Mouse (Mus musculus) heart, embryonic 14.5 days (tissue): ENCODE data around the gene Fam90a1b. TPM values are rescaled to one million over a fixed set of nuclear protein-coding genes. Genes with fewer than 3 reads are reported as not detected.
"Not testable (repeated sequence)": the region's sequence is repeated elsewhere in the genome, so short reads cannot be mapped to it uniquely, and the experiment has no call there.

Source experiments
- ATAC-seq: fragments of 200-750 bp; cut with Nextera tagmentation; 2 replicates; pipeline ENCODE4 v1.8.0; 2017; ENCODE audit warnings: low read depth, moderate TSS enrichment; ENCODE audit not compliant: insufficient number of reproducible peaks, insufficient read depth, low FRiP score
- H3K27ac ChIP-seq, 2 experiments: fragments of 200-500 bp in 1 of 2; fragments of 300-500 bp in 1 of 2; sonication (generic) in 1 of 2; replicated peaks in 1 of 2; 2 replicates each; pipeline ENCODE4 v1.5.1; 2012 to 2014; ENCODE audit warnings: low read depth in 2 of 2, low read length in 2 of 2, control low read depth in 1 of 2, mild to moderate bottlenecking in 1 of 2, mixed read lengths in 1 of 2; ENCODE audit not compliant: control insufficient read depth in 1 of 2, insufficient read depth in 1 of 2
- H3K27me3 ChIP-seq: fragments of 300-500 bp; sonication (generic); 2 replicates; pipeline ENCODE4 v1.6.1; 2014; ENCODE audit warnings: mild to moderate bottlenecking, low read length, control low read depth; ENCODE audit not compliant: control insufficient read depth, insufficient read depth
- H3K36me3 ChIP-seq: fragments of 300-500 bp; sonication (generic); 2 replicates; pipeline ENCODE4 v1.6.1; 2014; ENCODE audit warnings: mild to moderate bottlenecking, control low read depth, low read length, mixed read lengths; ENCODE audit not compliant: control insufficient read depth, insufficient read depth
- H3K4me1 ChIP-seq, 2 experiments: fragments of 200-500 bp in 1 of 2; fragments of 300-500 bp in 1 of 2; sonication (generic) in 1 of 2; 2 replicates each; pipeline ENCODE4 v1.6.1; 2012 to 2014; ENCODE audit warnings: low read length in 2 of 2, control low read depth in 1 of 2, mixed read lengths in 1 of 2; ENCODE audit not compliant: control insufficient read depth in 2 of 2, insufficient read depth in 2 of 2
- H3K4me2 ChIP-seq: fragments of 300-500 bp; sonication (generic); 2 replicates; pipeline ENCODE4 v1.6.1; 2014; ENCODE audit warnings: mild to moderate bottlenecking, low read length
- H3K4me3 ChIP-seq, 2 experiments: fragments of 200-500 bp in 1 of 2; fragments of 300-500 bp in 1 of 2; sonication (generic) in 1 of 2; 2 replicates each; pipeline ENCODE4 v1.5.1; 2012 to 2014; ENCODE audit warnings: low read length in 2 of 2, mild to moderate bottlenecking in 2 of 2, control low read depth in 1 of 2, low read depth in 1 of 2, moderate library complexity in 1 of 2; ENCODE audit not compliant: control insufficient read depth in 1 of 2, insufficient read depth in 1 of 2
- H3K9ac ChIP-seq: fragments of 300-500 bp; sonication (generic); 2 replicates; pipeline ENCODE4 v1.6.1; 2014; ENCODE audit warnings: mild to moderate bottlenecking, low read length
- H3K9me3 ChIP-seq: fragments of 300-500 bp; sonication (generic); 2 replicates; pipeline ENCODE4 v1.6.1; 2016; ENCODE audit warnings: low read length, control low read depth; ENCODE audit not compliant: control insufficient read depth
- WGBS: fragments of 180-500 bp; shearing (Covaris S2); extraction: QIAGEN DNeasy Blood & Tissue Kit; methylation state at CpG from one replicate; pipeline ENCODE4 v1.1.7; 2014; 5-methylcytosine and 5-hydroxymethylcytosine counted together
- polyA plus RNA-seq: library from polyadenylated mRNA; unstranded; fragments of >200 nt; fragmentation: Nextera tagmentation; extraction: Ambion mirVana; gene quantifications from 2 replicates; pipeline ENCODE4 v1.2.1, GENCODE M21; 2014

Gene Fam90a1b
- polyA plus RNA-seq = not detected in 2 replicates

GRCm38 (mm10) chrX:94366670-94367241 lies at the start of gene Fam90a1b, which contains the start of gene Apoo:
TSS of gene Fam90a1b (minus strand) at chrX:94366777.
TSS of gene Apoo (plus strand) at chrX:94367117.
- peak within 1 kb of the TSS; percentile 61 to 89 for H3K4me3 ChIP-seq
- H3K4me1 ChIP-seq = no peaks in the 10 kb centered on the region; a peak in 1 of 4 replicates
- peak within 1 kb of the TSS; percentile 83 for H3K9ac ChIP-seq
- H3K9me3 ChIP-seq = no peaks in the 10 kb centered on the region
- H3K36me3 ChIP-seq = no peaks in the 10 kb centered on the region
- peaks cover 39% of the 10 kb centered on the region for H3K27me3 ChIP-seq
- ATAC-seq = peak; percentile 99
- H3K4me2 ChIP-seq = peak within 1 kb of the TSS; percentile 62
- H3K27ac ChIP-seq = peak within 1 kb of the TSS; percentile 84 to 86
- WGBS = 21% methylated on average over 46 of the region's 46 CpGs

GRCm38 (mm10) chrX:94408975-94409374 lies 42.4 kb upstream of the Fam90a1b start:
- Histone ChIP-seq H3K9me3 (no peaks in the 10 kb centered on the region), H3K36me3 (no peaks in the 10 kb centered on the region), H3K4me1 (no peaks in the 10 kb centered on the region), H3K4me2 (no peak overlapping the region), H3K9ac (no peak overlapping the region), H3K27ac (no peak overlapping the region), H3K27me3 (peaks cover 4% of the 10 kb centered on the region; the same call in 1 of the 2 replicates), H3K4me3 (no peak overlapping the region)
- ATAC-seq = no peak
- whole genome bisulfite sequencing = 53% methylated on average over 3 of the region's 3 CpGs

GRCm38 (mm10) chrX:94378734-94379133 lies 12.2 kb upstream of the Fam90a1b start:
- 73% methylated on average over 5 of the region's 5 CpGs for WGBS
- H3K27ac ChIP-seq = no peak overlapping the region
- ATAC-seq = no peak
- no peak overlapping the region for H3K4me3 ChIP-seq
- no peaks in the 10 kb centered on the region for H3K9me3 ChIP-seq
- no peak overlapping the region for H3K9ac ChIP-seq
- peaks cover 26% of the 10 kb centered on the region for H3K36me3 ChIP-seq
- no peaks in the 10 kb centered on the region for H3K4me1 ChIP-seq
- H3K27me3 ChIP-seq = no peaks in the 10 kb centered on the region
- H3K4me2 ChIP-seq = no peak overlapping the region

- Histone ChIP-seq H3K27me3 (peaks cover 34% of the 10 kb centered on the region), H3K4me2 (peak overlapping the region; percentile 52), H3K9me3 (no peaks in the 10 kb centered on the region), H3K36me3 (no peaks in the 10 kb centered on the region), H3K27ac (peak overlapping the region; percentile 84 to 86), H3K9ac (peak overlapping the region; percentile 83), H3K4me1 (no peaks in the 10 kb centered on the region; a peak in 1 of 4 replicates), H3K4me3 (peak overlapping the region; percentile 61 to 89)
- WGBS = 24% methylated on average over 17 of the region's 17 CpGs
- no peak for ATAC-seq
These were observed 671 bp upstream of the Fam90a1b start for GRCm38 (mm10) chrX:94367248-94367647.

GRCm38 (mm10) chrX:94366029-94366428 lies 548 bp downstream of the Fam90a1b start:
- H3K9ac ChIP-seq = no peak overlapping the region
- ATAC-seq = no peak
- H3K4me3 ChIP-seq = peak overlapping the region; percentile 32 to 34
- H3K27me3 ChIP-seq = peaks cover 42% of the 10 kb centered on the region
- H3K27ac ChIP-seq = no peak overlapping the region
- no peaks in the 10 kb centered on the region for H3K36me3 ChIP-seq
- H3K4me1 ChIP-seq = no peaks in the 10 kb centered on the region; a peak in 1 of 4 replicates
- H3K4me2 ChIP-seq = peak overlapping the region; percentile 62
- WGBS = 21% methylated on average over 16 of the region's 16 CpGs
- no peaks in the 10 kb centered on the region for H3K9me3 ChIP-seq

- no peaks in the 10 kb centered on the region for H3K36me3 ChIP-seq
- H3K9ac ChIP-seq = no peak overlapping the region
- ATAC-seq = no peak
- no peaks in the 10 kb centered on the region for H3K9me3 ChIP-seq
- peak overlapping the region; percentile 62 for H3K4me2 ChIP-seq
- H3K27ac ChIP-seq = no peak overlapping the region
- H3K27me3 ChIP-seq = peaks cover 47% of the 10 kb centered on the region
- 27% methylated on average over 14 of the region's 14 CpGs for WGBS
- H3K4me3 ChIP-seq = peak overlapping the region; percentile 32 to 34; a peak in 3 of 4 replicates
- no peaks in the 10 kb centered on the region; a peak in 1 of 4 replicates for H3K4me1 ChIP-seq
These were observed 1.1 kb downstream of the Fam90a1b start for GRCm38 (mm10) chrX:94365381-94365925.

GRCm38 (mm10) chrX:94343638-94344037 lies 22.9 kb downstream of the Fam90a1b start:
- not testable (repeated sequence) for H3K4me2 ChIP-seq, H3K4me1 ChIP-seq, H3K27ac ChIP-seq, H3K9me3 ChIP-seq, H3K36me3 ChIP-seq, H3K4me3 ChIP-seq, ATAC-seq, H3K9ac ChIP-seq
- H3K27me3 ChIP-seq = peaks cover 28% of the 10 kb centered on the region
- WGBS = 79% methylated on average over 4 of the region's 4 CpGs
